Mouse (Mus musculus) lung, postnatal 10 days (tissue): ENCODE results near the gene Nav1.

ENCODE experiments used
- DNase-seq: peaks from one replicate; pipeline ENCODE4 v3.0.0; 2021

Gene Nav1

GRCm38 (mm10) chr1:135429901-135430668 lies 177.0 kb downstream of the Nav1 start, which contains the start of gene Ipo9:
TSS of gene Ipo9 (minus strand) at chr1:135430499.
- peak; percentile 94 for DNase-seq

DNA sequence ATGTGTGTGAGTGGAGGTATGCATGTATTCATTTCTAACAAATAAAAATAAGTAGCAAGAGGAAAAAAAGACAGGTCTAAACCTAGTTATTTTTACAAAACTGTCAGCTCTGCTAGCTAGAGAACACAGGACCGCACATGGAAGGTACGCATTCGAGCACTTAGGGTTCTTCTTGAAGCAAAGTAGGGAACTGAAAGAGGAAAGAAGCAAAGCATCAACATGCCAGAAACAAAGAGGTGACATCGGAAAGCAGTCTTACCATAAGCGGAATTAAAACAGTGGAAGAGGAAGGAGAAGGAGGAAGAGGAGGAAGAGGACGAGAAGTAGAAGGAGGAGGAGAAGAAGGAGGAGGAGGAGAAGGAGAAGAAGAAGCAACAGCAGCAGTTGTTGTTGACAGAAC lies 179.7 kb downstream of the Nav1 start:
- no peak for DNase-seq

GRCm38 (mm10) chr1:135426645-135427044 lies 180.4 kb downstream of the Nav1 start:
- DNase-seq: no peak

DNA sequence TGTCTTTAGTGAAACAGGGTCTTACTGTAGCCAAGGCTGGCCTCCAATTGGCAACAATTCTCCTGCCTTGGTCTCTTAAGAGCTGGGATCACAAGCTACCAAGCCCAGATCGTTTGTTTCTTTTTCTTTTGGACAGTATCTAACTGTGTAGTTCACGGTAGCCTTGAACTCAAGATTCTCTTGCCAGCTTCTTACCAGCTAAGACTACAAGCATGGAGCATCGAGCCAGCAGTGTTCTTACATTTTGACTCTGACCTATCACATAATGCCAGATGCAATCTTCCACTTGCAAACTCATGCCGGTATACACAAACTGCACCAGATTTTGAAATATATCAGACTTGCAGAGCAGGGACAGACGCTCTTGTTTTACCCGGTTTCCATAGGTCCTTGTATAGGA lies 184.3 kb downstream of the Nav1 start:
- no peak for DNase-seq

- peak; percentile 52 for DNase-seq
These were observed 193.1 kb downstream of the Nav1 start for GRCm38 (mm10) chr1:135413996-135414395.

DNA sequence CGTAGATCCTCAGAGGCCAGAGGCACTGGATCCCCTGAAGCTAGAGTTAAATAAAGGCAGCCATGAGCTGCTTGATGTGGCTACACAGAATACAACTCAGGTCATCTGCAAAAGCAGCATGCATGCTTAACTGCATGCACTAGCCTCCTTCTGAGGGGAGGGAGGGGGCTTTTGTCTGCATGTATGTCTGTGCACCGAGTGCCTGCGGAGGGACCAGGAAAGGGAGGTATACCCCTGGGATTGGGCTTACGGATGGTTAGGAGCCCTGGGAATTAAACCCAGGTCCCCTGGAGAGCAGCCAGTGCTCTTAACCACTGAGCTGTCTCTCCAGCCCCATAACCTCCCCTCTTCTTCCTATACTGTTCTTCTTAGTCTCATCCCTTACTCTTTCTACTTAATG lies 195.0 kb downstream of the Nav1 start:
- DNase-seq: no peak

GRCm38 (mm10) chr1:135410967-135411366 lies 196.1 kb downstream of the Nav1 start:
- DNase-seq: peak; percentile 82

DNA sequence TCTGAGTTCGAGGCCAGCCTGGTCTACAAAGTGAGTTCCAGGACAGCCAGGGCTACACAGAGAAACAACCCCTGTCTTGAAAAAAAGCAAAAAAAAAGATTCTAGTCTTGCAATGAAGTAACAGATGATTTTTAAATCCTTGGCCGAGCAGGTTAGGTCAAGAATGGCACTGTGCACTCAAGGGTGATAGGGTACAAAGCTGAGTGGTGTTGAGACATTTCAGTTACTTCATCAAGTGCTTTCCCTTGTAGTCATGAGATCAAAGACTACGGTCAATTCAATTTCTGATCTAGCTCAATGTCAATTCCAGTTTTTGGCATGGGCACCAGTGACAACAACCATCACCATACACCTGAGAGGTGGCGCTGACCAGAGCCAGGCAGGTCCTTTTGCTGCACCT lies 198.1 kb downstream of the Nav1 start:
- no peak for DNase-seq

- DNase-seq: no peak
These were observed 201.7 kb downstream of the Nav1 start for GRCm38 (mm10) chr1:135405356-135405755.

DNA sequence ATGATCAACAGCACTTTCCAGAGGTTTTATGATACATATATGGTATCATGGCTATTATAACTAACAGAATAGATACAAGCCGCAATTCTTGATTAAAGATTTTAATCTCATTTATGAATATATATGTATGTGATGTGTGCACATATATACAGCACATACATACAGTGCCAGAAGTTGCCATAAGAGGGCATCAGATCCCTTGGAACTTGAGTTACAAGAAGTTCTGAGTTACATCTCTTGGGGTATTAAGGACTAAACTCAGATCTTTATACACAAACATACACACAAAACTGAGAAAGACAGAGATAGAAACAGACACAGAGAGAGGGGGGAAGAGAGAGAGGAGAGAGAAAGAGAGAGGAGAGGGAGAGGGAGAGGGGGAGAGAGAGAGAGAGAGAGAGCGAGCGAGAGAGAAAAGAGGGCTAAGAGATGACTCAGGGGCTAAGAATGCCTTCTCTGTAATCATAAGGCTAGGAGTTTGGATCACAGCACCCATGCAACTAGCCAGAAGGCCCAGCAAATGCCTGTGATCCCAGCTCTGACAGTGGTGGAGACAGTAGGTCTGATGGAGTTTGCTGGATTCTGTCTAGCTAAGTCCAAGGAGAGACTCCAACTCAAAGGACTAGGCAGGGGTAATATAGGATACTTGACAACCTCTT lies 205.5 kb downstream of the Nav1 start:
- no peak for DNase-seq

- no peak for DNase-seq
These were observed 207.6 kb downstream of the Nav1 start for GRCm38 (mm10) chr1:135399466-135399865.

DNA sequence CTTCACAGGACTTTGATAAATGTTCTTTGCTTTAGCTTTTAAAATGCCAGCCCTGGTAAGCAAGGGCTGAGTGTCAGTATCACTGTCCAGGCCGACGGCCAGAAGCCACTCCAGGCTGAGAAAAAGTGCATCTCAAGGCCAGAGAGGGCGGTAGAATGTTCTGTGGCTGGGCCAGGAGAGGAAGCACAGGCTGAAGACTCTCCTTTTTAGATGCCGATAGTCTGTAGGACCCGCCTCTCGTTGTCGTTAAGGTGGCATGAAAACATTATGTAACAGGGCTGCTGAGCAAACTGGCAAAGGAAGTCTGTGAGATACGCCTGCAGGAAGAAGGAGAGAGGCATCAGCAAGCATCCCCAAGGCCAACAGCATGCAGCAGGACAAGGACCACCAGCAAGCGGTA lies 221.9 kb downstream of the Nav1 start:
- DNase-seq: no peak
